Mouse (Mus musculus) MEL (cell line): ENCODE measurements around the gene Mterf2. TPM values are rescaled to one million over a fixed set of nuclear protein-coding genes. Genes with fewer than 3 reads are reported as not detected.

Source experiments
- DNase-seq: peaks from one replicate; pipeline ENCODE4 v3.0.0; 2011; ENCODE audit warnings: low read depth, low spot score
- H3K27ac ChIP-seq: 2 replicates; pipeline ENCODE4 v1.5.1; 2012; ENCODE audit warnings: low read depth, mild to moderate bottlenecking, control low read depth, low read length, moderate library complexity; ENCODE audit not compliant: control insufficient read depth
- H3K27me3 ChIP-seq, 2 experiments: fragments of 150-350 bp in 1 of 2; sonication (generic) in 1 of 2; 2 replicates each; pipeline ENCODE4 v1.6.1; 2012; ENCODE audit warnings: low read length in 2 of 2, mild to moderate bottlenecking in 2 of 2, improper control_type of control experiment in 1 of 2, moderate library complexity in 1 of 2; ENCODE audit not compliant: insufficient read depth in 2 of 2, control insufficient read depth in 1 of 2
- H3K36me3 ChIP-seq, 2 experiments: 2 replicates each; pipeline ENCODE4 v1.6.1; 2012 to 2014; ENCODE audit warnings: low read length in 2 of 2, improper control_type of control experiment in 1 of 2, inconsistent platforms in 1 of 2, mild to moderate bottlenecking in 1 of 2; ENCODE audit not compliant: insufficient read depth in 2 of 2, control insufficient read depth in 1 of 2
- H3K4me1 ChIP-seq, 2 experiments: fragments of 150-350 bp in 1 of 2; sonication (generic) in 1 of 2; 2 replicates each; pipeline ENCODE4 v1.6.1; 2012; ENCODE audit warnings: low read length in 2 of 2, improper control_type of control experiment in 1 of 2, mild to moderate bottlenecking in 1 of 2; ENCODE audit not compliant: insufficient read depth in 2 of 2, control insufficient read depth in 1 of 2
- H3K4me3 ChIP-seq, 2 experiments: fragments of 150-350 bp in 1 of 2; sonication (generic) in 1 of 2; 2 replicates each; pipeline ENCODE4 v1.5.1; 2012; ENCODE audit warnings: low read depth in 2 of 2, low read length in 2 of 2, mild to moderate bottlenecking in 2 of 2, moderate library complexity in 2 of 2, control low read depth in 1 of 2, improper control_type of control experiment in 1 of 2; ENCODE audit not compliant: control insufficient read depth in 1 of 2, insufficient read depth in 1 of 2
- H3K79me2 ChIP-seq: 2 replicates; pipeline ENCODE4 v1.6.1; 2012; ENCODE audit warnings: mild to moderate bottlenecking, low read length, moderate library complexity; ENCODE audit not compliant: control insufficient read depth, poor library complexity, insufficient read depth
- H3K9ac ChIP-seq: 2 replicates; pipeline ENCODE4 v1.6.1; 2012; ENCODE audit warnings: low read depth, mild to moderate bottlenecking, control low read depth, low read length, moderate library complexity; ENCODE audit not compliant: control insufficient read depth, poor library complexity, severe bottlenecking
- H3K9me3 ChIP-seq: fragments of 150-350 bp; sonication (generic); replicated peaks from 2 replicates; pipeline ENCODE4 v1.6.1; 2012; ENCODE audit warnings: mild to moderate bottlenecking, low read length, improper control_type of control experiment, moderate library complexity; ENCODE audit not compliant: insufficient read depth
- BHLHE40 ChIP-seq: IDR thresholded peaks from 2 replicates; pipeline ENCODE4 v1.6.1; 2012; ENCODE audit warnings: low read depth, mild to moderate bottlenecking, inconsistent platforms, low read length, improper control_type of control experiment, borderline replicate concordance
- CHD2 ChIP-seq: IDR thresholded peaks from 2 replicates; pipeline ENCODE4 v1.6.1; 2011; ENCODE audit warnings: low read length, improper control_type of control experiment
- CTCF ChIP-seq, 3 experiments: IDR thresholded peaks in 2 of 3; conservative IDR thresholded peaks in 1 of 3; 2 replicates each; pipeline ENCODE4 v1.5.1; 2011 to 2012; ENCODE audit warnings: low read length in 3 of 3, low read depth in 2 of 3, mild to moderate bottlenecking in 2 of 3, improper control_type of control experiment in 1 of 3, inconsistent platforms in 1 of 3, mixed read lengths in 1 of 3, moderate library complexity in 1 of 3; ENCODE audit not compliant: control insufficient read depth in 1 of 3, insufficient read depth in 1 of 3, poor library complexity in 1 of 3, severe bottlenecking in 1 of 3
- ELF1 ChIP-seq: IDR thresholded peaks from 2 replicates; pipeline ENCODE4 v1.6.1; 2014; ENCODE audit warnings: low read depth, mild to moderate bottlenecking, inconsistent platforms, low read length, improper control_type of control experiment, moderate library complexity
- HCFC1 ChIP-seq: IDR thresholded peaks from 2 replicates; pipeline ENCODE4 v1.6.1; 2012; ENCODE audit warnings: low read depth, mild to moderate bottlenecking, inconsistent platforms, low read length, improper control_type of control experiment, moderate library complexity
- MAFK ChIP-seq: IDR thresholded peaks from 2 replicates; pipeline ENCODE4 v1.6.1; 2011; ENCODE audit warnings: low read depth, mild to moderate bottlenecking, low read length, improper control_type of control experiment, borderline replicate concordance
- MAX ChIP-seq: IDR thresholded peaks from 2 replicates; pipeline ENCODE4 v1.6.1; 2011; ENCODE audit warnings: low read length, improper control_type of control experiment
- MAZ ChIP-seq: IDR thresholded peaks from 2 replicates; pipeline ENCODE4 v1.6.1; 2012; ENCODE audit warnings: low read depth, mild to moderate bottlenecking, inconsistent platforms, low read length, improper control_type of control experiment
- MEF2A ChIP-seq: IDR thresholded peaks from 2 replicates; pipeline ENCODE4 v1.6.1; 2014; ENCODE audit warnings: low read depth, mild to moderate bottlenecking, inconsistent platforms, low read length, improper control_type of control experiment; ENCODE audit not compliant: poor library complexity, insufficient replicate concordance, severe bottlenecking; ENCODE audit errors: extremely low read depth
- MXI1 ChIP-seq: IDR thresholded peaks from 2 replicates; pipeline ENCODE4 v1.6.1; 2011; ENCODE audit warnings: mild to moderate bottlenecking, low read depth, low read length, improper control_type of control experiment
- POLR2A ChIP-seq, 2 experiments: IDR thresholded peaks; 2 replicates each; pipeline ENCODE4 v1.6.1; 2011 to 2012; ENCODE audit warnings: low read length in 2 of 2, mild to moderate bottlenecking in 2 of 2, control low read depth in 1 of 2, improper control_type of control experiment in 1 of 2, low read depth in 1 of 2, moderate library complexity in 1 of 2; ENCODE audit not compliant: control insufficient read depth in 1 of 2, insufficient read depth in 1 of 2, poor library complexity in 1 of 2
- POLR2AphosphoS5 ChIP-seq: IDR thresholded peaks from 2 replicates; pipeline ENCODE4 v1.6.1; 2012; ENCODE audit warnings: low read depth, borderline replicate concordance, mild to moderate bottlenecking, inconsistent platforms, low read length, moderate library complexity, mixed read lengths
- RAD21 ChIP-seq: IDR thresholded peaks from 2 replicates; pipeline ENCODE4 v1.6.1; 2011; ENCODE audit warnings: mild to moderate bottlenecking, low read depth, low read length, improper control_type of control experiment
- RCOR1 ChIP-seq: IDR thresholded peaks from 2 replicates; pipeline ENCODE4 v1.6.1; 2012; ENCODE audit warnings: low read depth, mild to moderate bottlenecking, inconsistent platforms, low read length, improper control_type of control experiment
- TAL1 ChIP-seq: IDR thresholded peaks from 2 replicates; pipeline ENCODE4 v1.6.1; 2012; ENCODE audit warnings: mild to moderate bottlenecking, inconsistent platforms, low read length, moderate library complexity, mixed read lengths
- TBP ChIP-seq: IDR thresholded peaks from 2 replicates; pipeline ENCODE4 v1.8.0; 2011; ENCODE audit warnings: low read depth, low read length, improper control_type of control experiment
- TCF12 ChIP-seq: IDR thresholded peaks from 2 replicates; pipeline ENCODE4 v1.6.1; 2014; ENCODE audit warnings: low read depth, mild to moderate bottlenecking, inconsistent platforms, low read length, improper control_type of control experiment, moderate library complexity
- ZC3H11A ChIP-seq: IDR thresholded peaks from 2 replicates; pipeline ENCODE4 v1.6.1; 2012; ENCODE audit warnings: low read depth, mild to moderate bottlenecking, inconsistent platforms, low read length, improper control_type of control experiment
- polyA plus RNA-seq, 2 experiments: library from polyadenylated mRNA; stranded (reverse) in 1 of 2; unstranded in 1 of 2; fragments of >175 nt in 1 of 2; fragments of >200 nt in 1 of 2; gene quantifications; 2 replicates each; pipeline versions ENCODE4 v1.2.1 to v1.2.4; 2012; ENCODE audit warnings: low replicate concordance in 2 of 2, low read depth in 1 of 2; ENCODE audit not compliant: insufficient read length in 2 of 2, insufficient read depth in 1 of 2, missing spikeins in 1 of 2
- total RNA-seq: library from RNA; depleted of rRNA; stranded (reverse); fragments of 300-350 nt; gene quantifications from 2 replicates; pipeline ENCODE4 v1.2.3, GENCODE M21; 2012

The Mterf2 gene
- total and polyA plus RNA-seq, 3 experiments, result 2.4 to 9.6 TPM; not detected in 1

GRCm38 (mm10) chr10:85159989-85160619, 32.3 kb upstream of the Mterf2 start:
- H3K27me3 ChIP-seq, result peaks cover 0 to 1% of the 10 kb centered on the region in 2 experiments; a peak in 1 of 4 replicates
- no peak overlapping the region for H3K27ac ChIP-seq
- no peaks in the 10 kb centered on the region for H3K4me1 ChIP-seq
- TF ChIP-seq CTCF (IDR thresholded peaks at IDR 0.05 in 2 of 3, conservative IDR thresholded peaks at IDR 0.05 in 1 of 3; ENCODE audit: control insufficient read depth in 1 of 3, insufficient read depth in 1 of 3, low read depth in 2 of 3, low read length in 3 of 3, poor library complexity in 1 of 3, severe bottlenecking in 1 of 3) (no peak), POLR2A (IDR thresholded peaks at IDR 0.05; ENCODE audit: control insufficient read depth in 1 of 2, insufficient read depth in 1 of 2, low read depth in 1 of 2, low read length in 2 of 2, poor library complexity in 1 of 2) (no peak), POLR2AphosphoS5 (no peak), MAZ (no peak), RAD21 (no peak)
- no peak overlapping the region for H3K4me3 ChIP-seq
- no peaks in the 10 kb centered on the region for H3K79me2 ChIP-seq
- no peak overlapping the region for H3K9ac ChIP-seq
- no peak for DNase-seq
- no peaks in the 10 kb centered on the region for H3K36me3 ChIP-seq
- H3K9me3 ChIP-seq, result no peaks in the 10 kb centered on the region

- Histone ChIP-seq H3K79me2 (no peaks in the 10 kb centered on the region), H3K36me3 (no peaks in the 10 kb centered on the region), H3K27ac (no peak overlapping the region), H3K4me1 (no peaks in the 10 kb centered on the region), H3K4me3 (no peak overlapping the region), H3K27me3 (peaks cover 0 to 1% of the 10 kb centered on the region in 2 experiments; a peak in 1 of 4 replicates), H3K9ac (no peak overlapping the region), H3K9me3 (no peaks in the 10 kb centered on the region)
- TF ChIP-seq TCF12 (no peak), CHD2 (no peak), MXI1 (no peak), ZC3H11A (no peak), BHLHE40 (no peak), MEF2A (no peak), ELF1 (no peak), RCOR1 (no peak), MAZ (no peak), HCFC1 (no peak), MAFK (no peak), CTCF (IDR thresholded peaks at IDR 0.05 in 2 of 3, conservative IDR thresholded peaks at IDR 0.05 in 1 of 3; ENCODE audit: control insufficient read depth in 1 of 3, insufficient read depth in 1 of 3, low read depth in 2 of 3, low read length in 3 of 3, poor library complexity in 1 of 3, severe bottlenecking in 1 of 3) (no peak), TAL1 (no peak), TBP (no peak), RAD21 (no peak), MAX (no peak)
- no peak for DNase-seq
These were observed 29.6 kb upstream of the Mterf2 start for GRCm38 (mm10) chr10:85157451-85157850.
